Mouse (Mus musculus) lung, postnatal 14 days (tissue): ENCODE measurements around the gene Btbd10.

Experiments
- DNase-seq: peaks from one replicate; pipeline ENCODE4 v3.0.0; 2021

The Btbd10 gene

GRCm38 (mm10) chr7:113368746-113369619 lies at the start of gene Btbd10:
Btbd10 (minus strand) TSS chr7:113369392.
- peak; percentile 99 for DNase-seq

DNA sequence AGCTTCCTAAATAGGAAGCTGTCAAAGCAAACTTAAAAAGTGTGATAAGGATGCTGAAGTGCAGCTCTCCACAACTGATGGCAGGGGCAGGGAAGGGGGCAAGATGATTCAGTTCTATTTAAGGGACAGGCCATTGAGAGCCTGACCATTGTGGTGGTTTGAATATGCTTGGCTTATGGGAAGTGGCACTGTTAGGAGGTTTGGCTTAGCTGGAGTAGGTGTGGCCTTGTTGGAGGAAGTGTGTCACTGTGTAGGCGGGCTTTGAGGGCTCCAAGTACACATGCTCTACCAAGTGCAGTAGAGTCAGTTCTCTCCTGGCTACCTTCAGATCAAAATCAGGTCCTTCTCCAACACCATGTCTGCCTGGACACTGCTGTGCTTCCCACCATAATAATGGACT lies 47.3 kb upstream of the Btbd10 start:
- no peak for DNase-seq

DNA sequence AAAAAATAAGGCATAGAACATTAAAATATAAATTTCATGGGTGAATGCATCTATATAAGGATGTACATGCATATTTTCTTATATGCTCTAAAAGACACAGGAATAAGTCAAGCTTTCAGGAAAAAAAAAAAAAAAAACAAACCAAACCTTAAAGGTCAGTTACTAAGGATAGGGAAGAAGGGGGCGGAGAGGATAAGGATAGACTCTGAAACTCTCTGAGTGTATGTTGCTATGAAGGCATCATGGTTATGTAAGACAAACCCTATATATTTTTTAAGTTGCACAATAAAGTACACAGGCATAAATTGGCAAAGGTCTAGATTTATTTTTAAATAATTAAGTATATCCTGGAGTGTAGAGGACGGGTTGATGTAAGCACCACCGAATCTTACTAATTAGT lies 46.1 kb upstream of the Btbd10 start:
- no peak for DNase-seq

GRCm38 (mm10) chr7:113408712-113409111 lies 39.5 kb upstream of the Btbd10 start:
- DNase-seq = peak; percentile 1

DNA sequence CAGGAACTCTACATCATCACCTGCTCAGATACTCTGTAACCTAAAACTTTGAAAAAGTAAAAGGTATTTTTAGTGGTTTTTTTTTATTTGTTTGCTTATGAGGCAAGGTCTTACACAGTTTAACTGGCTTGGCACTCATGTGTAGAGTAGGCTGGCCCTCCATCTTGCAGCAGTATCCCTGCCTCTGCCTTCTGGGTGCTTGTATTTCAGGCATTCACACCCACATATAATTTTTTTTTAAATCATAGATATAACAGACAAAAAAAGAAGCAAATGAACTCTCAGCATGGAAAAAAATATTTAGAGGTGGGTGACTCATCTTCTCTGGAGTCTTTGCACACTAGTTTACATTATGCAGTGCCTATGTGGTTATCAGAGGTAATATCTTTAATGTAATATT lies 28.9 kb upstream of the Btbd10 start:
- DNase-seq = no peak

GRCm38 (mm10) chr7:113396661-113397060 lies 27.5 kb upstream of the Btbd10 start:
- DNase-seq = no peak

DNA sequence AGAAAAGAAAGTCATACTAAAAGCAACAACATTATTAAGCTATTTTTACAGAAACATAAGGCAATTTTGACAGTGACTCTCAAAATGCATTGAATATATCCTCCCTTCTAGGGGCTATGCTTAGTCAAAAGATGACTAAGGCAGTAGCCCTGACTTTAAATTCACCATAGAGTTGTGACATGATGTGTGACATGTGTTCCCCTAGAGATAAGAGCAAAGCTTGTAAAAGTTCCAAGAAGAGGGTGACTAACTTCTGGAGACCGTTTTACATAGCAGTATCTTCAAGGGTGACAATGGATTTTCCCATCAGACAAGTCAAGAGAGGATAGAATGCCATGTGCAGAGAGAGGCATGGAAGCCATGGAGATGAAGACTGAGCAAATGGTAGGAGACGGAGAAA lies 22.4 kb upstream of the Btbd10 start:
- no peak for DNase-seq

DNA sequence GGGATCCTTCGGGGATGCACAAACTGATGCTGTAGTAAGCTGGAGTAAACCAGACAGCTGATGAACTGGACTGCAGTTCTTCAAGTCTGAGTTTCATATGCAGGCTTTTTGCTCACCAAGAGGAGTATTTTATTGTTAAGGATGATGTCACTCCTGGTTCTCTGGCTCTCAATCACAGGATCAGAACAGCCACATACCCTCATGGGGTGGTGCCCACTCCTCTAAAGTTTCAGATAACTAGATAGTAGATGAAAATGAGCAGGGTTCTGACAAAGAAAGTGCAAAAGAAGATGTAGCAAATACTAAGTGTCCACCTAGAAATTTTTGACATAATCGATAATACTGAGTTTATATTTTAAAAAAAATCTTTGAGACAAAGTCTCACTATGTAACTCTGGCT lies 19.3 kb upstream of the Btbd10 start, which contains the start of gene Pth:
Gene Pth, minus strand, starts transcription at position 101 of the 400 bp plus-strand sequence.
- DNase-seq = no peak

GRCm38 (mm10) chr7:113377875-113378658 lies 8.9 kb upstream of the Btbd10 start:
- DNase-seq = peak; percentile 81

GRCm38 (mm10) chr7:113372682-113373081 lies 3.5 kb upstream of the Btbd10 start:
- DNase-seq = no peak

- DNase-seq = peak; percentile 74
Measured at GRCm38 (mm10) chr7:113369620-113370340, 588 bp upstream of the Btbd10 start.

DNA sequence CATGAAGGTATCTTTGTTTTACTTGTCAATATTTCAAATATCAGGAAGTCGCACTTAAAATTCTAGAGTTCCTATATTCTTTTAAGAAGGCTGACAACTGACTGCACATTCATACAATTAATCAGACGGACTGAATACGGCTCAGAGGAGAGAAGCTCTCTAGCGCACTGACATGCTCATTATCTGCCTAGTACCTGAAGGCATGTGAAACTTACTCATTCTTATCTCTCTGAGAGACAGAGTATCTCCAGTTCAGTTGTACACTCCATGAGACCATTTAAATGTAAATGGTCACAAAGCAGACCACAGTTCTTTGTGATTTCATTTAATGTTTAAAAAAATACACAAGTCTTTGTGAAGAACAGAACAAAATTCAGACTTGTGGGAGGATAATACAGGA lies 1.8 kb downstream of the Btbd10 start:
- DNase-seq = no peak

DNA sequence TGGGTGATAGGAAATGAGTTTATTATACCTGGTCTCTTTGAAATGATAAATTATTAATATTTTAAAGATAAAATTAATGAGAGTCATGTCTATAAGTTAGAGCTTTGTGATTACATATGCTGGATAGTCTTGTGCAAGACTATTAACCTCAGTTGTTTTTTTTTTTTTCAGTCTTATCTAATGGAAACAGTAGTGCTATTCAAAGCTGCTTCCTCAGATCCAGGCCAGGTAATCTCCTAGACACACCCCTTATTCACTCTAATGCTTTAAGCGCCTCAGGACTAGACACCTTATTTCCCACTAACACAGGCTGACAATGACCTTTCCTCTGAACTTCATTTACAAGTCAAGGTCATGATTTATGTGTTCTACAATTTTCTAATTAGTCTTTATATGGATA lies 20.1 kb downstream of the Btbd10 start:
- no peak for DNase-seq

DNA sequence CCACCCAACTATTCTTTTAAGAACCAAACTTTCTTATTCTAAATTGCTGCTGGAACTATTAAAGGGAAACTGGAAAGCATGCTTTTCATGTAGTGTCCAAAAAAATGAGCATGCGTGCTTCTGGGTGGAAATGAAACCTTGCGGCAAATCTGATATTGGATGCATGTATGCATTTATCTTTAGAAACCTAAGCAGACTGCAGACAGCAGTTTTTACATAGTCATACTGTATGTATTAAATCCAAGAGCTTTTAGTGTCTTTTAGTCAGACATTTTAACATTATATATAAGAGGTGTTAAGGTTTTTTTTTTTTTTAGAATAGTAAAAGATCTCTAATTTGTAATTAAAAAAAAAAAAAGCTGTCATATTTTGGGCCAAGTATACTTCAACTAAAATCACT lies 21.5 kb downstream of the Btbd10 start:
- no peak for DNase-seq

- DNase-seq = no peak
Measured at GRCm38 (mm10) chr7:113347271-113347670, 21.9 kb downstream of the Btbd10 start.

DNA sequence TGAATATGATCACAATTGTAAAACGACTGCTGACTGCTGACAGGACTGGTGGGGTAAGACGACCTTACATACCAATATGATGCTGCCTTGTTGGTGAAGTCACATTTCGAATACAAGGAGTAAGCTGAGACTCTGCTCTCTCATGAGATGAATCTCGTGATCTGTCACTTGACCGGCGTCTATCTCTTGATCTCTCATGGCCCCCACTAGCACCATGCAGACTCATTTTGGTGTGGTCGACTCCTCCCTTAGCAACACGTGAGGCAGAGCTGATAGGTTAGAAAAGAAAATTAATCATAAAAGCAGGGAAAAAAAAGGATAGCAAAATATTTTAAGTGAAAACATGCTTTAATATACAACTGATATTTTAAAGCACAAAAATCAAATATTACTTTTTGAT lies 33.9 kb downstream of the Btbd10 start:
- no peak for DNase-seq

GRCm38 (mm10) chr7:113334036-113334435 lies 35.2 kb downstream of the Btbd10 start:
- DNase-seq = no peak

DNA sequence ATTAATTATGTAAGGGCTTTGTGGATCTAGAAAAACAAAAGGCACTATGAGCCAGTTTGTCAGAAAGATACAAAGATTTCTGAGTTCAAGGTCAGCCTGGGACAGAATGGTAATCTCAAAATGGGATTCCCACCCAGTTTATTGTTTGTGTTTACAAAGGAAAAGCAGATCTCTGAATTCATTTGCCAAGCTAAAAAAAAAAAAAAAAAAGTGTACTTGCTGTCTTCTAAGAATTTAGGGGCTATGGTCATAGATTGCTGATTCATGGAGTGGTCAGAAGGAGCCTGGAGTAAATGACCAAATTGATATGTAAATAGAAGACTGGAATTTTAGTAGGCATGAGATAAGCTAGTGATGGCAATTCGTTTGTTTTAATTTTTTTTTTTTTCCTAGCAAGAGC lies 49.1 kb downstream of the Btbd10 start:
- no peak for DNase-seq

GRCm38 (mm10) chr7:113311784-113312183 lies 57.4 kb downstream of the Btbd10 start:
- peak; percentile 62 for DNase-seq

DNA sequence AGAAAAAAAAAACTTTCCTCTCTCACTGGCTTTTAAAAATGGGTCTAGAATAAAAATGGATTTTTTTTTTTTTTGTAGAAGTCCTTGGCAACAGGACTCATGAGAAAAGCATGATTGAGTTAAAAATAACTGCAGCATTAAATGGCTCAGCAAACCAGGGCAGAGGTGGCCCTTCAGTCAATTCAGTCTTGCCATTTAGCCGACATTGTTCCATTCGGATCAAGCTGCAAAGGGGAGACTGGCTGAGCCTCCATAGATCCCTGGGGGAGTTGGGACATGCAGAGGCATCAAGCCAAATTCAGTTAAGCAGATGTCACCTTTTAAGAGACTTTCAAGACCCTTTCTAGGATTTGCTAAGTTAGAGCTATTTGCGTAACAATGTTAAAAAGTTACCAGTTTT lies 59.1 kb downstream of the Btbd10 start:
- no peak for DNase-seq

GRCm38 (mm10) chr7:113297813-113298212 lies 71.4 kb downstream of the Btbd10 start:
- no peak for DNase-seq

GRCm38 (mm10) chr7:113295077-113295890 lies 73.9 kb downstream of the Btbd10 start:
- no peak for DNase-seq
